Mouse (Mus musculus): ENCODE data around the gene Topbp1.
A peak's percentile ranks its signal among the peaks of the same experiment; 100 is the strongest.
"Not testable (repeated sequence)": the region's sequence is repeated elsewhere in the genome, so short reads cannot be mapped to it uniquely, and the experiment has no call there.

Gene Topbp1

GRCm38 (mm10) chr9:103353500-103354260 is 48.7 kb downstream of the Topbp1 start:
- not testable (repeated sequence) for DNase-seq (ENCODE audit: low read depth)

GRCm38 (mm10) chr9:103357893-103358292 is 52.9 kb downstream of the Topbp1 start:
- DNase-seq (ENCODE audit: low read depth): no peak

GRCm38 (mm10) chr9:103358545-103358944 is 53.5 kb downstream of the Topbp1 start:
- DNase-seq (ENCODE audit: low read depth): no peak

GRCm38 (mm10) chr9:103360642-103361041 is 55.6 kb downstream of the Topbp1 start:
- no peak for DNase-seq (ENCODE audit: low read depth)

GRCm38 (mm10) chr9:103363088-103363487 is 58.1 kb downstream of the Topbp1 start:
- DNase-seq (ENCODE audit: low read depth): no peak

GRCm38 (mm10) chr9:103363730-103364417 is 58.9 kb downstream of the Topbp1 start:
- no peak for DNase-seq (ENCODE audit: low read depth)

GRCm38 (mm10) chr9:103364601-103365289 is 59.7 kb downstream of the Topbp1 start:
- DNase-seq (ENCODE audit: low read depth): no peak

- peak; percentile 99 for DNase-seq (ENCODE audit: low read depth)
These were observed 60.6 kb downstream of the Topbp1 start, which contains the start of gene Cdv3 for GRCm38 (mm10) chr9:103365290-103366247. TSS of gene Cdv3 (minus strand) at chr9:103365840.

- no peak for DNase-seq (ENCODE audit: low read depth)
These were observed 61.3 kb downstream of the Topbp1 start for GRCm38 (mm10) chr9:103366356-103366755.

- no peak for DNase-seq (ENCODE audit: low read depth)
These were observed 64.9 kb downstream of the Topbp1 start for GRCm38 (mm10) chr9:103369951-103370350.

- DNase-seq (ENCODE audit: low read depth): no peak
These were observed 67.4 kb downstream of the Topbp1 start for GRCm38 (mm10) chr9:103372271-103373010.

GRCm38 (mm10) chr9:103376346-103377320 is 71.6 kb downstream of the Topbp1 start:
- DNase-seq (ENCODE audit: low read depth): no peak

- no peak for DNase-seq (ENCODE audit: low read depth)
These were observed 73.7 kb downstream of the Topbp1 start for GRCm38 (mm10) chr9:103378686-103379085.

GRCm38 (mm10) chr9:103379199-103379598 is 74.2 kb downstream of the Topbp1 start:
- DNase-seq (ENCODE audit: low read depth): no peak

- no peak for DNase-seq (ENCODE audit: low read depth)
These were observed 75.6 kb downstream of the Topbp1 start for GRCm38 (mm10) chr9:103380566-103380965.

GRCm38 (mm10) chr9:103382989-103383388 is 78.0 kb downstream of the Topbp1 start:
- no peak for DNase-seq (ENCODE audit: low read depth)

- DNase-seq (ENCODE audit: low read depth): no peak
These were observed 78.6 kb downstream of the Topbp1 start for GRCm38 (mm10) chr9:103383576-103383975.

GRCm38 (mm10) chr9:103384141-103384796 is 79.3 kb downstream of the Topbp1 start:
- no peak for DNase-seq (ENCODE audit: low read depth)

GRCm38 (mm10) chr9:103385600-103385999 is 80.6 kb downstream of the Topbp1 start:
- DNase-seq (ENCODE audit: low read depth): no peak

Data from c-Kit-positive CD71-negative TER-119-negative erythroid progenitor cells, embryonic 14.5 days (primary cell).